Mouse (Mus musculus) ES-Bruce4 (cell line): ENCODE measurements around the gene Hadhb.

Source experiments
- CTCF ChIP-seq: IDR thresholded peaks from one replicate; pipeline ENCODE4 v1.8.1; 2011; ENCODE audit warnings: low read depth, low read length
- POLR2A ChIP-seq: IDR thresholded peaks from one replicate; pipeline ENCODE4 v1.8.1; 2011; ENCODE audit warnings: low read length; ENCODE audit not compliant: insufficient read depth

DNA sequence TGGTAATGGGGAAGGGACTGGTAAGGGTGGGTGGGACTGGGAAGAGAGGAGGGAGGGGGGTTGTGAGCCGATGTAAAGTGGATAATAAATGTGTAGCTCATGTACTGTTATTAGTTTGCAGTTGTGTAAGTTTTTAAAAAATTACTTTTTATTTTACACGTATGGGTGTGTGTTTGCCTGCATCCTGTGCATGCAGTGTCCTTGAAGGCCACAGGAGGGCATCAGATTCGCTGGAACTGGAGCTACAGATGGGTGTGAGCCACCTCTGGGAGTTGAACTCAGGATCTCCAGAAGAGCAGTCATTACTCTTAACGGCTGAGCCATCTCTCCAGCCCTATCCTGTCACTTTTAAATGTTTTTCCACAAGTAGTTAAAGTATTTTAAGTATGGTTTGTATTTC is 75.9 kb downstream of the Hadhb start:
- no peak for TF ChIP-seq CTCF
- no peak for TF ChIP-seq POLR2A
